Mouse (Mus musculus): ENCODE results near the gene Ccdc106. TPM values are rescaled to one million over a fixed set of nuclear protein-coding genes. Genes with fewer than 3 reads are reported as not detected.
A peak's percentile ranks its signal among the peaks of the same experiment; 100 is the strongest.

Ccdc106 gene
- polyA plus RNA-seq, 1 experiment: 0.54 TPM

- 2% methylated on average over 65 of the region's 65 CpGs for WGBS
- peak in 1 of 2 experiments; percentile 48 for DNase-seq (ENCODE audit: low read depth in 1 of 2, low spot score in 2 of 2)
- TF ChIP-seq CTCF (IDR thresholded peaks at IDR 0.05; ENCODE audit: extremely low read depth, insufficient read depth, insufficient read length, insufficient replicate concordance) (no peak), POLR2A (IDR thresholded peaks at IDR 0.05; ENCODE audit: low read depth, low read length) (no peak)
These were observed 31.1 kb downstream of the Ccdc106 start, which contains the start of gene Zfp580 for GRCm38 (mm10) chr7:5051193-5052192. Zfp580 (plus strand) TSS chr7:5051538.

GRCm38 (mm10) chr7:5052438-5052837 lies 32.1 kb downstream of the Ccdc106 start:
- 8% methylated on average over 12 of the region's 12 CpGs for WGBS
- TF ChIP-seq POLR2A (IDR thresholded peaks at IDR 0.05; ENCODE audit: low read depth, low read length) (no peak), CTCF (IDR thresholded peaks at IDR 0.05; ENCODE audit: extremely low read depth, insufficient read depth, insufficient read length, insufficient replicate concordance) (no peak)
- Histone ChIP-seq H3K36me3 (ENCODE audit: control insufficient read depth, insufficient read depth, low read length) (no peaks in the 10 kb centered on the region), H3K27ac (ENCODE audit: insufficient read depth, low read length) (no peak overlapping the region), H3K4me1 (ENCODE audit: control insufficient read depth, insufficient read depth, insufficient read length) (peaks cover 16% of the 10 kb centered on the region), H3K27me3 (ENCODE audit: control insufficient read depth, insufficient read depth, low read length) (peaks cover 24% of the 10 kb centered on the region), H3K4me3 (ENCODE audit: extremely low read depth, insufficient read depth, insufficient read length) (no peak overlapping the region)
- DNase-seq (ENCODE audit: low read depth in 1 of 2, low spot score in 2 of 2): no peak

More at GRCm38 (mm10) chr7:5051193-5052192, 31.1 kb downstream of the Ccdc106 start, which contains the start of gene Zfp580:
- H3K4me1 ChIP-seq (ENCODE audit: control insufficient read depth, insufficient read depth, insufficient read length): peaks cover 11% of the 10 kb centered on the region
- H3K4me3 ChIP-seq (ENCODE audit: extremely low read depth, insufficient read depth, insufficient read length): peak within 1 kb of the TSS; percentile 65
- no peaks in the 10 kb centered on the region for H3K36me3 ChIP-seq (ENCODE audit: control insufficient read depth, insufficient read depth, low read length)
- H3K27ac ChIP-seq (ENCODE audit: insufficient read depth, low read length): peak within 1 kb of the TSS; percentile 1; the same call in 1 of the 2 replicates
- peaks cover 19% of the 10 kb centered on the region for H3K27me3 ChIP-seq (ENCODE audit: control insufficient read depth, insufficient read depth, low read length)

- no peak overlapping the region for H3K4me3 ChIP-seq (ENCODE audit: extremely low read depth, insufficient read depth, insufficient read length)
- H3K36me3 ChIP-seq (ENCODE audit: control insufficient read depth, insufficient read depth, low read length): no peaks in the 10 kb centered on the region
- peaks cover 24% of the 10 kb centered on the region for H3K27me3 ChIP-seq (ENCODE audit: control insufficient read depth, insufficient read depth, low read length)
- H3K27ac ChIP-seq (ENCODE audit: insufficient read depth, low read length): no peak overlapping the region
- peaks cover 16% of the 10 kb centered on the region for H3K4me1 ChIP-seq (ENCODE audit: control insufficient read depth, insufficient read depth, insufficient read length)
- no peak for DNase-seq (ENCODE audit: low read depth in 1 of 2, low spot score in 2 of 2)
- TF ChIP-seq POLR2A (IDR thresholded peaks at IDR 0.05; ENCODE audit: low read depth, low read length) (no peak), CTCF (IDR thresholded peaks at IDR 0.05; ENCODE audit: extremely low read depth, insufficient read depth, insufficient read length, insufficient replicate concordance) (no peak)
- 6% methylated on average over 45 of the region's 45 CpGs for WGBS
These were observed 32.6 kb downstream of the Ccdc106 start for GRCm38 (mm10) chr7:5052931-5053343.

GRCm38 (mm10) chr7:5053456-5054179 lies 33.3 kb downstream of the Ccdc106 start:
- no peak for TF ChIP-seq CTCF (IDR thresholded peaks at IDR 0.05; ENCODE audit: extremely low read depth, insufficient read depth, insufficient read length, insufficient replicate concordance)
- TF ChIP-seq POLR2A (IDR thresholded peaks at IDR 0.05; ENCODE audit: low read depth, low read length): no peak
- peaks cover 16% of the 10 kb centered on the region for H3K4me1 ChIP-seq (ENCODE audit: control insufficient read depth, insufficient read depth, insufficient read length)
- 22% methylated on average over 32 of the region's 32 CpGs for WGBS
- no peak overlapping the region for H3K27ac ChIP-seq (ENCODE audit: insufficient read depth, low read length)
- H3K4me3 ChIP-seq (ENCODE audit: extremely low read depth, insufficient read depth, insufficient read length): no peak overlapping the region
- peaks cover 24% of the 10 kb centered on the region for H3K27me3 ChIP-seq (ENCODE audit: control insufficient read depth, insufficient read depth, low read length)
- no peaks in the 10 kb centered on the region for H3K36me3 ChIP-seq (ENCODE audit: control insufficient read depth, insufficient read depth, low read length)
- no peak for DNase-seq (ENCODE audit: low read depth in 1 of 2, low spot score in 2 of 2)

- Histone ChIP-seq H3K36me3 (ENCODE audit: control insufficient read depth, insufficient read depth, low read length) (no peaks in the 10 kb centered on the region), H3K27ac (ENCODE audit: insufficient read depth, low read length) (no peak overlapping the region), H3K4me3 (ENCODE audit: extremely low read depth, insufficient read depth, insufficient read length) (no peak overlapping the region), H3K4me1 (ENCODE audit: control insufficient read depth, insufficient read depth, insufficient read length) (peaks cover 14% of the 10 kb centered on the region), H3K27me3 (ENCODE audit: control insufficient read depth, insufficient read depth, low read length) (peaks cover 20% of the 10 kb centered on the region)
- DNase-seq (ENCODE audit: low read depth in 1 of 2, low spot score in 2 of 2): no peak
- TF ChIP-seq POLR2A (IDR thresholded peaks at IDR 0.05; ENCODE audit: low read depth, low read length) (no peak), CTCF (IDR thresholded peaks at IDR 0.05; ENCODE audit: extremely low read depth, insufficient read depth, insufficient read length, insufficient replicate concordance) (no peak)
- WGBS: 7% methylated on average over 54 of the region's 55 CpGs
These were observed 36.4 kb downstream of the Ccdc106 start for GRCm38 (mm10) chr7:5056651-5057263.

- Histone ChIP-seq H3K36me3 (ENCODE audit: control insufficient read depth, insufficient read depth, low read length) (no peaks in the 10 kb centered on the region), H3K4me3 (ENCODE audit: extremely low read depth, insufficient read depth, insufficient read length) (no peak overlapping the region), H3K4me1 (ENCODE audit: control insufficient read depth, insufficient read depth, insufficient read length) (peaks cover 13% of the 10 kb centered on the region), H3K27ac (ENCODE audit: insufficient read depth, low read length) (no peak overlapping the region), H3K27me3 (ENCODE audit: control insufficient read depth, insufficient read depth, low read length) (peaks cover 18% of the 10 kb centered on the region)
- no peak for TF ChIP-seq POLR2A (IDR thresholded peaks at IDR 0.05; ENCODE audit: low read depth, low read length)
- no peak for TF ChIP-seq CTCF (IDR thresholded peaks at IDR 0.05; ENCODE audit: extremely low read depth, insufficient read depth, insufficient read length, insufficient replicate concordance)
- 57% methylated on average over 8 of the region's 8 CpGs for WGBS
- no peak for DNase-seq (ENCODE audit: low read depth in 1 of 2, low spot score in 2 of 2)
These were observed 37.0 kb downstream of the Ccdc106 start for GRCm38 (mm10) chr7:5057381-5057780.
